Mouse (Mus musculus): ENCODE measurements at regions not wholly inside any gene's neighbourhood (a gene's known extent, or its start where the extent isn't known, plus 50 kb on each side); places are given as distances from the start of the nearest gene placed in this dataset.

- no peak for DNase-seq
Measured at GRCm38 (mm10) chr10:66102103-66102502, 993.8 kb upstream of the Jmjd1c start.

- no peak for DNase-seq
Measured at GRCm38 (mm10) chr10:66131361-66131760, 964.6 kb upstream of the Jmjd1c start.

GRCm38 (mm10) chr10:66132025-66132424, 963.9 kb upstream of the Jmjd1c start:
- no peak for DNase-seq

- peak; percentile 13 to 22 for DNase-seq
Measured at GRCm38 (mm10) chr10:66142413-66142812, 953.5 kb upstream of the Jmjd1c start.

- no peak for DNase-seq
Measured at GRCm38 (mm10) chr10:66142910-66143309, 953.0 kb upstream of the Jmjd1c start.

GRCm38 (mm10) chr10:66150966-66151365, 945.0 kb upstream of the Jmjd1c start:
- no peak for DNase-seq

- no peak for DNase-seq
Measured at GRCm38 (mm10) chr10:66152777-66153176, 943.1 kb upstream of the Jmjd1c start.

- DNase-seq = no peak
Measured at GRCm38 (mm10) chr10:66160916-66161556, 934.9 kb upstream of the Jmjd1c start.

GRCm38 (mm10) chr10:66172803-66173202, 923.1 kb upstream of the Jmjd1c start:
- DNase-seq = no peak

GRCm38 (mm10) chr10:66177318-66177717, 918.6 kb upstream of the Jmjd1c start:
- no peak for DNase-seq

GRCm38 (mm10) chr10:66181231-66181630, 914.7 kb upstream of the Jmjd1c start:
- DNase-seq = peak; percentile 95 to 96

GRCm38 (mm10) chr10:66183069-66183468, 912.9 kb upstream of the Jmjd1c start:
- peak; percentile 51 for DNase-seq

- DNase-seq = no peak
Measured at GRCm38 (mm10) chr10:66187038-66187437, 908.9 kb upstream of the Jmjd1c start.

GRCm38 (mm10) chr10:66201115-66201514, 894.8 kb upstream of the Jmjd1c start:
- no peak for DNase-seq

GRCm38 (mm10) chr10:66228123-66228522, 867.8 kb upstream of the Jmjd1c start:
- peak; percentile 70 to 79 for DNase-seq

- DNase-seq = no peak
Measured at GRCm38 (mm10) chr10:66234370-66234916, 861.5 kb upstream of the Jmjd1c start.

- no peak for DNase-seq
Measured at GRCm38 (mm10) chr10:66256377-66256776, 839.5 kb upstream of the Jmjd1c start.

GRCm38 (mm10) chr10:66270647-66271270, 825.2 kb upstream of the Jmjd1c start:
- DNase-seq = no peak

- no peak for DNase-seq
Measured at GRCm38 (mm10) chr10:66295628-66296027, 800.3 kb upstream of the Jmjd1c start.

GRCm38 (mm10) chr10:66303235-66303780, 792.6 kb upstream of the Jmjd1c start:
- DNase-seq = no peak

GRCm38 (mm10) chr10:66304901-66305300, 791.0 kb upstream of the Jmjd1c start:
- DNase-seq = no peak

- DNase-seq = no peak
Measured at GRCm38 (mm10) chr10:66331166-66331565, 764.8 kb upstream of the Jmjd1c start.

- no peak for DNase-seq
Measured at GRCm38 (mm10) chr10:66337994-66338393, 757.9 kb upstream of the Jmjd1c start.

- DNase-seq = peak; percentile 20 to 23
Measured at GRCm38 (mm10) chr10:66342823-66343350, 753.0 kb upstream of the Jmjd1c start.
